Mouse (Mus musculus) liver, embryonic 14.5 days (tissue): ENCODE results near the gene Rpl6.

Source experiments
- CTCF ChIP-seq: IDR thresholded peaks from 2 replicates; pipeline ENCODE4 v1.5.1; 2016; ENCODE audit warnings: antibody characterized with exemption, low read depth, control low read depth
- EP300 ChIP-seq: IDR thresholded peaks from 2 replicates; pipeline ENCODE4 v1.6.1; 2016; ENCODE audit warnings: antibody characterized with exemption, low read depth

DNA sequence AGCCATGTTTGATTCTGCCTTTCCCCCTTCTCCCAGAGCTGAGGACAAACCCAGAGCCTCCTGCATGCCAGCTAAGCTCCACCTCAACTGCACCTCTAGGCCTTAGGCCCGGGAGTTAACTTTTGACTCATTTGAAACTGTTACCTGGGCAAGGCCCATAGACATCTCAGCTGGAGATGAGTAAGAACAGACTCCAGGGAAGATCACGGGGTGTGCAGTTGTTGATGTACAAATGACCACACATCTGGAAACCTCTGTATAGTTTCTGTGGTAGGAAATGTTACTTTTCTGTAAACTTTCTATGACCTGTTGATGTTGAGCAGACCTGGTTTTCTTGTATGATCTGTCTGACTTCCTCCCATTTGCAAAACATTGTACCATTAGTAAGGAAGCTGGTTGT, 24.9 kb downstream of the Rpl6 start:
- TF ChIP-seq CTCF, result no peak
- no peak for TF ChIP-seq EP300
